Mouse (Mus musculus) heart, postnatal 0 days (tissue): Measurements from ENCODE around the gene Haspin. TPM values are rescaled to one million over a fixed set of nuclear protein-coding genes. Genes with fewer than 3 reads are reported as not detected.
A peak's percentile ranks its signal among the peaks of the same experiment; 100 is the strongest.

Experiments
- ATAC-seq: fragments of 200-750 bp; cut with Nextera tagmentation; 2 replicates; pipeline ENCODE4 v1.8.0; 2017; ENCODE audit warnings: low read depth, moderate number of reproducible peaks, moderate library complexity; ENCODE audit not compliant: insufficient read depth
- DNase-seq: peaks from one replicate; pipeline ENCODE4 v3.0.0-alpha.2; 2016; ENCODE audit warnings: low spot score
- H3K27ac ChIP-seq: fragments of 300-500 bp; sonication (generic); 2 replicates; pipeline ENCODE4 v1.5.1; 2014; ENCODE audit warnings: low read depth, mild to moderate bottlenecking
- H3K27me3 ChIP-seq: fragments of 300-500 bp; sonication (generic); 2 replicates; pipeline ENCODE4 v1.6.1; 2014; ENCODE audit warnings: low read length, mixed read lengths; ENCODE audit not compliant: control insufficient read depth, insufficient read depth
- H3K36me3 ChIP-seq: fragments of 300-500 bp; sonication (generic); replicated peaks from 2 replicates; pipeline ENCODE4 v1.6.1; 2014; ENCODE audit warnings: low read length, mixed read lengths; ENCODE audit not compliant: control insufficient read depth, insufficient read depth
- H3K4me1 ChIP-seq: fragments of 300-500 bp; sonication (generic); 2 replicates; pipeline ENCODE4 v1.6.1; 2014; ENCODE audit warnings: antibody characterized with exemption; ENCODE audit not compliant: control insufficient read depth, insufficient read depth
- H3K4me2 ChIP-seq: fragments of 300-500 bp; sonication (generic); 2 replicates; pipeline ENCODE4 v1.6.1; 2014; ENCODE audit warnings: low read depth, mild to moderate bottlenecking, low read length, moderate library complexity
- H3K4me3 ChIP-seq: fragments of 300-500 bp; sonication (generic); 2 replicates; pipeline ENCODE4 v1.5.1; 2014; ENCODE audit warnings: low read depth, low read length
- H3K9ac ChIP-seq: fragments of 300-500 bp; sonication (generic); replicated peaks from 2 replicates; pipeline ENCODE4 v1.6.1; 2014; ENCODE audit warnings: low read depth, low read length, mixed read lengths
- H3K9me3 ChIP-seq: fragments of 300-500 bp; sonication (generic); replicated peaks from 2 replicates; pipeline ENCODE4 v1.6.1; 2016; ENCODE audit warnings: low read length; ENCODE audit not compliant: control insufficient read depth
- CTCF ChIP-seq: IDR thresholded peaks from 2 replicates; pipeline ENCODE4 v1.5.1; 2016; ENCODE audit warnings: antibody characterized with exemption, control low read depth, low read depth
- EP300 ChIP-seq: IDR thresholded peaks from 2 replicates; pipeline ENCODE4 v1.6.1; 2016; ENCODE audit warnings: antibody characterized with exemption, low read depth
- WGBS: fragments of 180-500 bp; shearing (Covaris S2); extraction: QIAGEN DNeasy Blood & Tissue Kit; methylation state at CpG from one replicate; pipeline ENCODE4 v1.1.7; 2014; 5-methylcytosine and 5-hydroxymethylcytosine counted together
- polyA plus RNA-seq: library from polyadenylated mRNA; unstranded; fragments of >200 nt; fragmentation: Nextera tagmentation; extraction: Ambion mirVana; gene quantifications from 2 replicates; pipeline ENCODE4 v1.2.1, GENCODE M21; 2015
- total RNA-seq: library from RNA; depleted of rRNA; stranded (reverse); fragments of >200 nt; gene quantifications from 2 replicates; pipeline ENCODE4 v1.2.3, GENCODE M21; 2014; ENCODE audit warnings: low replicate concordance

Gene Haspin
- total and polyA plus RNA-seq, 2 experiments from 2014 or later, result 4.0 to 6.0 TPM

DNA sequence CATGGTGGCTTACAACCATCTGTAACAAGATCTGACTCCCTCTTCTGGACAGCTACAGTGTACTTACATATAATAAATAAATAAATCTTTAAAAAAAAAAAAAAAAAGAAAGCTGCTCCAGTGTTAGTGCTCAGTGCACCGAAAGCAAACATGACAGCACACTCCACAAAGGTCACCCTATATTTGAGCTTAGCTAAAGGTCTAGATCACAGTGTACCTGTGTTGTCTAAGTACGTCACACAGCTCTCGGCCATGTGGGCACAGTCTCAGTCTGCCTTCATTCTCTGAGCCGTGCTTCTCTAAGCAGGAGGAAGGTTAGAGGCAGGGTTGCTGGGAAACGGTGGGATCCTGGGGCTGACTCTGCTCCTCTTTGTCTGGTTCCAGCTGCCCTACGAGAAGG lies 11.6 kb downstream of the Haspin start:
- no peak for DNase-seq
- Histone ChIP-seq H3K9me3 (no peaks in the 10 kb centered on the region), H3K4me2 (no peak overlapping the region), H3K9ac (no peak overlapping the region), H3K4me3 (no peak overlapping the region), H3K27ac (no peak overlapping the region), H3K4me1 (0 out of 2 replicates have a peak, but pooled peaks cover 4% of the 10 kb centered on the region), H3K36me3 (no peaks in the 10 kb centered on the region), H3K27me3 (no peaks in the 10 kb centered on the region)
- 90% methylated on average over 6 of the region's 6 CpGs for WGBS
- TF ChIP-seq CTCF (no peak), EP300 (no peak)
- no peak for ATAC-seq

DNA sequence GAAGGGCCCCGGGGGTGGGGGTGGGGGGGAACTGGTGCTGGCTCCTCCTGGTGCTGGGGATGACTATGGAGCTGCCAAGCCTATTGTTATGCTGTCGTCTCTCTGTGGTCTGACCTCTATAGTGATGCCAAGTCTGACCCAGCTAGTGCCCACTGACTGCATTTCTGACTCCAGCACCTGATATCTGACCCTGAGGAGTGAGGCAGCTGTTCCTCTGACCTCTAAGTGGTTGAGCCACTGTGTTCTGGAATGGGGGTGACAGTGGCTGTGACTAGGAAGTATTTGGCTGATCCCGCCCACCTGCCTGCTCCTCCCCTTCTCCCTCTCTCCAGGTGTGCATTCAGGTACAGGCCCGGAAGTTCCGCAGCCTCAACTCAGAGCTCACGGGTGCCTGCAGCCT lies 26.7 kb downstream of the Haspin start:
- Histone ChIP-seq H3K9ac (no peak overlapping the region), H3K4me3 (no peak overlapping the region), H3K27me3 (no peaks in the 10 kb centered on the region), H3K4me1 (peaks cover 19% of the 10 kb centered on the region), H3K9me3 (no peaks in the 10 kb centered on the region), H3K4me2 (no peak overlapping the region), H3K27ac (no peak overlapping the region), H3K36me3 (no peaks in the 10 kb centered on the region)
- TF ChIP-seq EP300 (no peak), CTCF (no peak)
- DNase-seq (no peak), ATAC-seq (no peak)
- 77% methylated on average over 6 of the region's 6 CpGs for WGBS

DNA sequence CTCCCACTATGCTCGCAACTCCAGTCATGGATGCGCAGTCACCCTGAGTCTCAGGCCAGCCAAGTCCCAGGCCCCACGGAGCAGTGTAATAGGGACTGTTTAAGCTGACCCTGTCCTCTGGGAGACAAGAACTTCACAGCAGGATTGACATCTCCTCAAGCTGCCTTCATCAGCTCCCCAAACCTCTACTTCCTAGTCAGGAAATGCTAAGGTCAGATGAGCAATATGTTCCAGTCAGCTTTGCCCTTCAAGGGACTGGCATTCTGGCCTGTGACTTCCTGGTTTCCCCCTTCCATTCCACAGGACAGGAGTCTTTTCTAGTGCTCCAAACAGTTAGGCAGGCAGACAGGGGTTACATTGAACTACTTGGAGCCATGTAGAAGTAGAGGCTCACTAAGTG lies 28.2 kb downstream of the Haspin start:
- no peaks in the 10 kb centered on the region for H3K36me3 ChIP-seq
- no peak overlapping the region for H3K9ac ChIP-seq
- no peak overlapping the region for H3K27ac ChIP-seq
- H3K4me3 ChIP-seq, result no peak overlapping the region
- H3K9me3 ChIP-seq, result no peaks in the 10 kb centered on the region
- no peak for ATAC-seq
- no peaks in the 10 kb centered on the region for H3K27me3 ChIP-seq
- no peak for TF ChIP-seq CTCF
- no peak for TF ChIP-seq EP300
- 43% methylated on average over 3 of the region's 3 CpGs for WGBS
- DNase-seq, result peak; percentile 36
- H3K4me1 ChIP-seq, result peaks cover 19% of the 10 kb centered on the region
- H3K4me2 ChIP-seq, result no peak overlapping the region

DNA sequence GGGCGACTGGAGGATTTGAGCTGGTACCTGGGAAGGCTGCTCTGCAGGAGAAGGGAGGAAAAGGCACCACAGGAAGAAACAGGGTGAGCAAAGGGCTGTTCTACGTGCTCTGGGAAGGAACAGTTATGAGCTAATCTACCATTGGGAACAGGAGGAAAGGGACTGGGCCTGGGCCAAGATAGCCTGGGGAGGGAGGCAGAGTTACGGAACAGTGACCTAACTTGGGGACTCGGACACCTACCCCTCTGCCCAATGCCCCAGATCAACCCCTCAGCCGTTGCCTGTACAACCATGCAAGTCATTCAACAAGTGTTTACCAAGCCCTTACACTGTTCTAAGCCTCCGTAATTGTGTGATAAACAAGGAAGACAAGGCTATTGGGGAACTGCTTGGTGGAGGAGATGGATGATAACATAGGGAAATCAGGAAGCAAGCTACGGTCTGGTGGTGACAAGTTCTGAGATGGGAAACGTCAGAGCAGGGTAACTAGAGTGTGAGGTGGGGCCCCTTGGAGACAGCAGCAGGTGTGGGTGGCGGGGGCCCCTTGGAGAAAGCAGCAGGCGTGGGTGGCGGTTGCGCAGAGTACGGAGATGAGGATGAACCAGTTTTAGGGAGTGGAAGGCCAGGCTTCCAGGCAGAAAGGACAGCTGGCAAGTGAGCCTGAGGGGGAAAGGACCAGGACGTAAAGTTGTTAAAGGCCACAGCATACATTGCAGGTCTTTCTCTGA lies 29.0 kb downstream of the Haspin start:
- H3K4me1 ChIP-seq, result peaks cover 19% of the 10 kb centered on the region
- peak; percentile 37; the same call in 1 of the 2 replicates for ATAC-seq
- DNase-seq, result no peak
- TF ChIP-seq EP300 (no peak), CTCF (no peak)
- 53% methylated on average over 14 of the region's 14 CpGs for WGBS
- H3K27me3 ChIP-seq, result no peaks in the 10 kb centered on the region
- no peak overlapping the region for H3K4me3 ChIP-seq
- H3K36me3 ChIP-seq, result no peaks in the 10 kb centered on the region
- no peaks in the 10 kb centered on the region for H3K9me3 ChIP-seq
- H3K27ac ChIP-seq, result peak overlapping the region; percentile 36; the same call in 1 of the 2 replicates
- H3K4me2 ChIP-seq, result no peak overlapping the region; the same call in 1 of the 2 replicates
- no peak overlapping the region for H3K9ac ChIP-seq

DNA sequence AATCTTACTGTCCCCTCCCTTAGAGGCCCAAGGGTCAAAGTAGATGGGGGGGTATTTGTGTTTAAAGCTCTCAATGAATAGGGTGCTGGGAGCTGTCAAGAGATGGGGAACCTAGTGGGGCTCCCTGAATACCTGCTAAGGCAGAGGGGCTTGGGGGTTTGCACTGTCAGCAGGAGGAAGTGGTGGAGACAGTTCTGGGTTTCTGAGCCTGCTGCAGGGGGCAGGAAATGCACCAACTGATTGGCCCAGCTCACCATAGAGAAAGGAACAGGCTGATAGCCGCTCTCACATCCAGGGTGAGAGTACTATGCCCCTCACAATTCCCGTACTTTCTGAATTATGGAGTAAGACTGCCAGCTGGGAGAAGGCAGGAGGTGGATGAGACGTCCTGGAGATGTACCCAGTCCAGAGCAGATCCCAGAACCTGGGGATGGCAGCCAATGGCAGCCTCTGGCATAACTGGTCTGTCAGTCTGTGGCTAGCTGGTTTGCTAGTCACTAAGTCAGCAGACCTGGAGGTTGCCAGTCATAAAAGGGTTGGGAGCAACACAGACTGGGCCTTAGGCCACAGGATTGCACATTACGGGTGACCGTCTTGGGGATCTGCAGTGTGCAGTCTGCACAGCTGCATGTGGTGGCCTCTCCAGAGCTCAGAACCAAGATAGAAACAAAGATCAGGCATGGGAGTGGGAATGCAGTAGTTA lies 29.7 kb downstream of the Haspin start:
- ATAC-seq, result no peak
- no peak overlapping the region for H3K9ac ChIP-seq

More for the DNA sequence above, 29.7 kb downstream of the Haspin start:
- Histone ChIP-seq H3K36me3 (no peaks in the 10 kb centered on the region), H3K4me2 (no peak overlapping the region; the same call in 1 of the 2 replicates), H3K27ac (peak overlapping the region; percentile 36; the same call in 1 of the 2 replicates), H3K27me3 (no peaks in the 10 kb centered on the region), H3K4me3 (no peak overlapping the region), H3K4me1 (peaks cover 19% of the 10 kb centered on the region), H3K9me3 (no peaks in the 10 kb centered on the region)
- WGBS, result 45% methylated on average over 5 of the region's 5 CpGs
- no peak for TF ChIP-seq EP300
- no peak for TF ChIP-seq CTCF
- no peak for DNase-seq
